Mouse (Mus musculus): Measurements from ENCODE around the gene Tspan4.

GRCm38 (mm10) chr7:141508160-141508559, 33.1 kb downstream of the Tspan4 start:
- TF ChIP-seq CTCF (IDR thresholded peaks at IDR 0.05; ENCODE audit: control insufficient read depth, insufficient read depth, insufficient replicate concordance, low read depth, low read length), result no peak
- no peak for TF ChIP-seq POLR2A (IDR thresholded peaks at IDR 0.05; ENCODE audit: control insufficient read depth, low read depth, low read length)

Measured in testis, adult 2 months (tissue).